Mouse (Mus musculus) forebrain, embryonic 10.5 days (tissue): Measurements from ENCODE around the gene Gm20708. TPM values are rescaled to one million over a fixed set of nuclear protein-coding genes. Genes with fewer than 3 reads are reported as not detected.
"Not testable (repeated sequence)": the region's sequence is repeated elsewhere in the genome, so short reads cannot be mapped to it uniquely, and the experiment has no call there.

ENCODE experiments used
- DNase-seq: peaks from one replicate; pipeline ENCODE4 v3.0.0-alpha.2; 2017; ENCODE audit warnings: low spot score; ENCODE audit errors: extremely low spot score
- H3K27ac ChIP-seq: fragments of 300-500 bp; sonication (generic); 2 replicates; pipeline ENCODE4 v1.5.1; 2016; ENCODE audit warnings: mild to moderate bottlenecking
- H3K27me3 ChIP-seq: fragments of 300-500 bp; sonication (generic); 2 replicates; pipeline ENCODE4 v1.6.1; 2016; ENCODE audit warnings: mild to moderate bottlenecking; ENCODE audit not compliant: poor library complexity, severe bottlenecking
- H3K36me3 ChIP-seq: fragments of 300-500 bp; sonication (generic); replicated peaks from 2 replicates; pipeline ENCODE4 v1.6.1; 2016; ENCODE audit warnings: mild to moderate bottlenecking, moderate library complexity
- H3K4me1 ChIP-seq: fragments of 300-500 bp; sonication (generic); 2 replicates; pipeline ENCODE4 v1.6.1; 2016
- H3K4me3 ChIP-seq: fragments of 300-500 bp; sonication (generic); 2 replicates; pipeline ENCODE4 v1.5.1; 2016; ENCODE audit warnings: mild to moderate bottlenecking, moderate library complexity
- H3K9me3 ChIP-seq: fragments of 300-500 bp; sonication (generic); 2 replicates; pipeline ENCODE4 v1.6.1; 2016; ENCODE audit warnings: mild to moderate bottlenecking, moderate library complexity
- WGBS: fragments of 180-500 bp; shearing (Covaris S2); methylation state at CpG from one replicate; pipeline ENCODE4 v1.1.7; 2016; 5-methylcytosine and 5-hydroxymethylcytosine counted together
- polyA plus RNA-seq: library from polyadenylated mRNA; unstranded; fragments of >200 nt; fragmentation: Nextera tagmentation; extraction: Ambion mirVana; gene quantifications from 2 replicates; pipeline ENCODE4 v1.2.1, GENCODE M21; 2016

Gm20708 gene
- polyA plus RNA-seq, 1 experiment from 2014 or later, result 0.58 TPM

DNA sequence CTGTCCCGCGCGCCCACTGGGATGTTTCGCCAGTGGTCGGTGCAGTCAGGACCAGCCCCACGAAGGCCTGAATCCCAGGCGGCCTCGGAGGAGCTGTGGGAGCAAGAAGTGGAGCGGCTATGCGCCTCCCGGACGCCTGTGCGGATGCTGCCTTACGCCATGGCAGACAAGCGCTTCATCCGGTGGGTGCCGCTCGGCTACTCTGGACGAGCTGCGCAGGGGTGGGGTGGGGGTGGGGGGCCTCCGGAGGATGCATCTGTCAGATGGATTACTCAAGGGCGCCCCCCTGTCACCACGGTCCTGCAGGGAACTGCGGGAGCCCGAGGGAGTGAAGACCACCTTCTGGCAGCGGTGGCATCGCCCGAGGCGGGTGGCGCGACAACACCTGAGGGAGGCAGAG is 26.4 kb upstream of the Gm20708 start:
- peak; percentile 65 for DNase-seq
- peaks cover 64% of the 10 kb centered on the region for H3K4me1 ChIP-seq
- H3K27me3 ChIP-seq, result peaks cover 77% of the 10 kb centered on the region
- 0 out of 2 replicates have a peak, but pooled peaks cover 1% of the 10 kb centered on the region for H3K36me3 ChIP-seq
- no peaks in the 10 kb centered on the region for H3K9me3 ChIP-seq
- peak overlapping the region; percentile 84 for H3K27ac ChIP-seq
- H3K4me3 ChIP-seq, result peak overlapping the region; percentile 55
- 3% methylated on average over 31 of the region's 31 CpGs for WGBS

DNA sequence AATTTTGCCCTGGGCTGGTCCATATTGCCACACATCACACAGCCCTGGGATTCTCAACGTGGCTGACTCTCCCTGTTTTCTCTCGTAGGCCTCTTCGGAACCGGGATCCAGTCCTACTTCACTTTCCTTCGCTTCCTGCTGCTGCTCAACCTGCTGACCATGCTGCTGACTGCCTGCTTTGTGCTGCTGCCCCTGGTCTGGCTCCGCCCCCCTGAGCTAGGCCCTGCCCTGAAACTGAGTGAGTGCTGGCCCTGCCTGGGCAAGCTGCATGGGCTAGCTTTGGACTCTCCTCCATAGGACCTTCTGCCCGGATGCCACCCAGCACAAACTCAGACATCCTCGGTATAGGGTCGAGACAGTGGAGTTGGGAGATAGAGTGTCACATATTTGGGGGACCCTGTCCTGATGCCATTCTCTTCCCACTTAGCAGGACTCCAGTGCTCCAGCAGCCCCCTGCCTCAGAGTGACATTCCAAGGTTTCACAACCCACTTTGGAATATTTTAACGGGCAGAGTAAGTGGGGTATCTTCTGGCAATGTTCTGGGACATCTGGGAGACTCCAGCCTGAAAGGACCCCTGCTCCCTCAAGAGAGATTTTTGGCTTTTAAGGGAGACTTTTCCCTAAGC is 25.7 kb upstream of the Gm20708 start:
- 32% methylated on average over 10 of the region's 10 CpGs for WGBS
- peaks cover 70% of the 10 kb centered on the region for H3K27me3 ChIP-seq
- DNase-seq, result peak; percentile 31
- H3K4me3 ChIP-seq, result peak overlapping the region; percentile 55
- H3K27ac ChIP-seq, result peak overlapping the region; percentile 84; the same call in 1 of the 2 replicates
- H3K36me3 ChIP-seq, result no peaks in the 10 kb centered on the region
- no peaks in the 10 kb centered on the region for H3K9me3 ChIP-seq
- peaks cover 57% of the 10 kb centered on the region for H3K4me1 ChIP-seq

DNA sequence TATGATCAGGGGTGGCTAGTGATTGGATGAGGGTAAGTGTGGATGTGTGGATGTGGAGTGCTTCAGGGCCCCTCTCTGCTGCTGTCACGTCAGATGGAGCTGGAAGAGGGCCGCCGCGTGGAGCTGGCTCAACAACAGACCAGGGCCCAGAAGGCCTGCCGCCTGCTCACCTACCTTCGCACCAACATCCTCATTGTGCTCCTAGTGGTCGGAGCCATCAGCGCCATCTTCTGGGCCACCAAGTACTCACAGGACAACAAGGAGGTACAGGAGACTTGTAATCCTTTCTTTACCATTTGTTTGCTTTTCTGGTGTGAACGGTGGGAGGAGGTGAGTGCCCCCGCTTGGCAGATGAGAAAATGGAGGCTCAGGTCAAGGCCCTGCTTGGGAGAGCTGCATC is 23.2 kb upstream of the Gm20708 start:
- WGBS, result 6% methylated on average over 10 of the region's 10 CpGs
- H3K27me3 ChIP-seq, result peaks cover 64% of the 10 kb centered on the region

DNA sequence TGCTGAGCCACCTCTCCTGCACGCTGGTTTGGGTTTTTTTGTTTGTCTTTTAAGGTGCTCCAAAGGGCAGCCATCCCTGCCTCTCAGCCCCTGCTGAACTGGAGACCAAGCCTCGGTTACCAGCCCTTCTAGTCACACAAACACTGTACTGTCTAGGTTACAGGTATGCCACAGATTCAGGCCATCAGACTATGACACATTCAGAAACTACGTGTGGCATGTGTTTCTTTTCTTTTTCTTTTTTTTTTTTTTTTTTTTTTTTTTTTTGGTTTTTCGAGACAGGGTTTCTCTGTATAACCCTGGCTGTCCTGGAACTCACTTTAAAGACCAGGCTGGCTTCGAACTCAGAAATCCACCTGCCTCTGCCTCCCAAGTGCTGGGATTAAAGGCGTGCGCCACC is 21.0 kb upstream of the Gm20708 start:
- WGBS, result 89% methylated on average over 7 of the region's 7 CpGs
- H3K27me3 ChIP-seq, result peaks cover 63% of the 10 kb centered on the region

More for the DNA sequence above, 23.2 kb upstream of the Gm20708 start:
- Histone ChIP-seq H3K36me3 (no peaks in the 10 kb centered on the region), H3K27ac (peak overlapping the region; percentile 51; the same call in 1 of the 2 replicates), H3K4me1 (peaks cover 45% of the 10 kb centered on the region), H3K9me3 (no peaks in the 10 kb centered on the region), H3K4me3 (no peak overlapping the region)
- DNase-seq, result peak; percentile 57

DNA sequence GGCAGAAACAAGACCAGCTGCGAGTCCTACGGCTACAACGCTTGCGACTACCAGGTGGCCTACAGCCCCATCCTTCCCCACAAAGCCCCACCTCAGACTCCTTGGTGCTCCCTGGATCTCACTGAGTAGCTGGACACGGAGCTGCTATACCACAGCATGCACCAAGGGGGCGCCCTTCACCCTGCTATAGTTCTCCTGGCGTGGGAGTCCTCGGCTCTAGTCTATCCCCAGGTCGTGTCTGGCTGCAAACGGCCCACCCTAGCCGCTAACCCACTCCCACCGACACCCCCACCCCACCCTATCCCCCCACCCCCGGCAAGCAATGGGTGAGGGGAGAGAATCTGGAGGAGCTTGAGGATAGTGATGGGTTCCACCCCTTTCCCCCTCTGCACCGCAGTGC is 19.2 kb upstream of the Gm20708 start:
- DNase-seq, result peak; percentile 73
- no peaks in the 10 kb centered on the region for H3K36me3 ChIP-seq
- H3K4me1 ChIP-seq, result peaks cover 35% of the 10 kb centered on the region
- H3K27me3 ChIP-seq, result peaks cover 50% of the 10 kb centered on the region
- H3K27ac ChIP-seq, result peak overlapping the region; percentile 27; the same call in 1 of the 2 replicates
- H3K4me3 ChIP-seq, result peak overlapping the region; percentile 36
- no peaks in the 10 kb centered on the region for H3K9me3 ChIP-seq
- 7% methylated on average over 14 of the region's 14 CpGs for WGBS

More for the DNA sequence above, 21.0 kb upstream of the Gm20708 start:
- not testable (repeated sequence) for H3K27ac ChIP-seq, DNase-seq, H3K36me3 ChIP-seq, H3K9me3 ChIP-seq, H3K4me3 ChIP-seq
- peaks cover 36% of the 10 kb centered on the region for H3K4me1 ChIP-seq

GRCm38 (mm10) chr11:117790703-117791440 is 18.6 kb upstream of the Gm20708 start:
- peak overlapping the region; percentile 36 for H3K4me3 ChIP-seq
- H3K27ac ChIP-seq, result peak overlapping the region; percentile 27; the same call in 1 of the 2 replicates
- H3K9me3 ChIP-seq, result no peaks in the 10 kb centered on the region
- H3K27me3 ChIP-seq, result peaks cover 45% of the 10 kb centered on the region
- 31% methylated on average over 23 of the region's 23 CpGs for WGBS
- no peaks in the 10 kb centered on the region for H3K36me3 ChIP-seq
- H3K4me1 ChIP-seq, result peaks cover 35% of the 10 kb centered on the region
- no peak for DNase-seq

- no peak overlapping the region for H3K4me3 ChIP-seq
- H3K9me3 ChIP-seq, result no peaks in the 10 kb centered on the region
- peaks cover 43% of the 10 kb centered on the region for H3K27me3 ChIP-seq
- 0 out of 2 replicates have a peak overlapping the region, but pooled peaks have one; percentile 27 for H3K27ac ChIP-seq
- DNase-seq, result no peak
- peaks cover 32% of the 10 kb centered on the region for H3K4me1 ChIP-seq
- WGBS, result 87% methylated on average over 9 of the region's 9 CpGs
- H3K36me3 ChIP-seq, result no peaks in the 10 kb centered on the region
Measured at GRCm38 (mm10) chr11:117791441-117791761, 18.1 kb upstream of the Gm20708 start.

- Histone ChIP-seq H3K27me3 (peaks cover 43% of the 10 kb centered on the region), H3K4me3 (peak overlapping the region; percentile 30), H3K27ac (0 out of 2 replicates have a peak overlapping the region, but pooled peaks have one; percentile 36), H3K4me1 (peaks cover 36% of the 10 kb centered on the region), H3K9me3 (no peaks in the 10 kb centered on the region), H3K36me3 (no peaks in the 10 kb centered on the region)
- DNase-seq, result no peak
- WGBS, result 5% methylated on average over 22 of the region's 22 CpGs
Measured at GRCm38 (mm10) chr11:117792281-117792888, 17.1 kb upstream of the Gm20708 start.

DNA sequence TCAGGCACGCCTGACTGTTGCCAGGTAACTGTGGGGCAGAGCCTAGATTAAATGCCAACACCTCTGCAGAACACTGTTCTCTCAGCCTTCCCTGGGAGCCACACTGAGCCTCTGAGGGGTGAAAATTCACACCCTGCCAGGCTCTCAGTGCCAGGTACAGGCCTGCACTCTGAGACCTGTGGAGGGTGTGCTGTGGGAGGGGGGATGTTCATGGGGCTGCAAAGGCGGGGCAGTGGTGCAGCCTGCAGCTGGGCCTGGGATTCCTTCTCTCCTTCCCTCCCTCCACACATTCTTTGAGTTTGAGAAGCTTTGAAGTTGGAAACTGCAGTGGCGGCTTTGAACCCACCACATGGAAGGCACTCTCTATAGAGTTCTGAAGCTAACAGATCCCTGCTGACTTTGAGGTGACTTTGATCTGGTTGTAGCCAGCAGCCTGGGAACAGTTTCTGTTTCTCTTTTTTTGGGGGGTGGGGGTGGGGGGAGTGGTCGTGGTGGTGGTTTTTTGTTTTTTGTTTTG is 15.4 kb upstream of the Gm20708 start:
- H3K9me3 ChIP-seq, result no peaks in the 10 kb centered on the region
- H3K36me3 ChIP-seq, result no peaks in the 10 kb centered on the region
- H3K27ac ChIP-seq, result no peak overlapping the region
- H3K27me3 ChIP-seq, result peaks cover 50% of the 10 kb centered on the region
- H3K4me1 ChIP-seq, result peaks cover 45% of the 10 kb centered on the region
- no peak overlapping the region for H3K4me3 ChIP-seq
- WGBS, result 67% methylated on average over 4 of the region's 4 CpGs
- no peak for DNase-seq

GRCm38 (mm10) chr11:117796954-117797353 is 12.5 kb upstream of the Gm20708 start:
- Histone ChIP-seq H3K27ac (no peak overlapping the region), H3K9me3 (no peaks in the 10 kb centered on the region), H3K4me1 (peaks cover 28% of the 10 kb centered on the region), H3K36me3 (no peaks in the 10 kb centered on the region), H3K4me3 (no peak overlapping the region), H3K27me3 (peaks cover 26% of the 10 kb centered on the region)
- 54% methylated on average over 5 of the region's 5 CpGs for WGBS
- no peak for DNase-seq

DNA sequence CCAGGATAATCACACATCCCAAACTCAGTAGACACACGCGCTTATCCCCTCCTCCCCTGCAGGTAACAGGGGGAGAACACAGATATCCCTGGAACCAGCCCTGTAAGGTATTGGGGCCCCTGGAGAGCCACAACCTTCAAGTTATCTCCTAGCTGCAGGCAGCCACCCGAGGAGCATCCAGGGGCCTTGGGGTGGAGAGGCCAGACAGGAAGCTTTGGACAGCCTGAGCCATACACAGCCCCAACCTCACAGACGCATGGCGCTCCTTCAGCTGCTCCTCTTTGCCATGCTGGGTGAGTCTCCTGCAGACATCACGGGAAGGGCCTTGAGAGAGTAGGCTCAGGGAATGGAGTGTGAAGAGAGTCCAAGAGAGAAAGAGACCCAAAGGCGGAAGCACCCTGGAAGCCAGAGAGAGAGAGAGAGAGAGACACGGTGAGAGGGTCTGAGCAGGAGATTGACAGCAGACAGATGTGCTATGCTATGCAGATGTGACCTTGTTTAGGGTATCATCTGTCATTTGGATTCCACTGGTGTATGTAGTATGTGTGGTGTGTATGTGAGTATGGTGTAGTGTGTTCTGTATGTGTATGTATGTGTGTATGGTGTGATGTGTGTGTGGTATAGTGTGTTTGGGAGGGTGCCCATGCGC is 11.8 kb upstream of the Gm20708 start, which contains the start of gene 6030468B19Rik:
Gene 6030468B19Rik (plus strand): TSS at position 150 of the 649 bp plus-strand sequence.
- WGBS, result 67% methylated on average over 9 of the region's 9 CpGs
- Histone ChIP-seq H3K27me3 (peaks cover 19% of the 10 kb centered on the region), H3K9me3 (no peaks in the 10 kb centered on the region), H3K36me3 (no peaks in the 10 kb centered on the region), H3K27ac (peak within 1 kb of the TSS; percentile 67), H3K4me3 (peak within 1 kb of the TSS; percentile 27), H3K4me1 (peaks cover 21% of the 10 kb centered on the region)
- DNase-seq, result no peak

GRCm38 (mm10) chr11:117798160-117798541 is 11.3 kb upstream of the Gm20708 start:
- 59% methylated on average over 2 of the region's 2 CpGs for WGBS
- peak overlapping the region; percentile 27 for H3K4me3 ChIP-seq
- peaks cover 22% of the 10 kb centered on the region for H3K4me1 ChIP-seq
- H3K36me3 ChIP-seq, result no peaks in the 10 kb centered on the region
- no peak for DNase-seq
- H3K27ac ChIP-seq, result peak overlapping the region; percentile 67
- H3K9me3 ChIP-seq, result no peaks in the 10 kb centered on the region
- peaks cover 15% of the 10 kb centered on the region for H3K27me3 ChIP-seq
